Mouse (Mus musculus) lung, embryonic 14.5 days (tissue): ENCODE measurements at regions not wholly inside any gene's neighbourhood (a gene's known extent, or its start where the extent isn't known, plus 50 kb on each side); places are given as distances from the start of the nearest gene placed in this dataset.

Source experiments
- ATAC-seq: fragments of 200-750 bp; cut with Nextera tagmentation; 2 replicates; pipeline ENCODE4 v1.8.0; 2017; ENCODE audit warnings: mild to moderate bottlenecking, moderate TSS enrichment, moderate library complexity; ENCODE audit not compliant: insufficient read depth
- DNase-seq: peaks from one replicate; pipeline ENCODE4 v3.0.0-alpha.2; 2015
- H3K27ac ChIP-seq: fragments of 300-500 bp; sonication (generic); 2 replicates; pipeline ENCODE4 v1.5.1; 2014; ENCODE audit warnings: low read depth, mild to moderate bottlenecking, moderate library complexity
- H3K27me3 ChIP-seq: fragments of 300-500 bp; sonication (generic); 2 replicates; pipeline ENCODE4 v1.6.1; 2014; ENCODE audit warnings: low read length, control low read depth; ENCODE audit not compliant: insufficient read depth
- H3K36me3 ChIP-seq: fragments of 300-500 bp; sonication (generic); 2 replicates; pipeline ENCODE4 v1.6.1; 2014; ENCODE audit warnings: control low read depth; ENCODE audit not compliant: insufficient read depth
- H3K4me1 ChIP-seq: fragments of 300-500 bp; sonication (generic); 2 replicates; pipeline ENCODE4 v1.6.1; 2014; ENCODE audit warnings: antibody characterized with exemption, control low read depth; ENCODE audit not compliant: insufficient read depth
- H3K4me2 ChIP-seq: fragments of 300-500 bp; sonication (generic); 2 replicates; pipeline ENCODE4 v1.6.1; 2014; ENCODE audit warnings: mild to moderate bottlenecking
- H3K4me3 ChIP-seq: fragments of 300-500 bp; sonication (generic); 2 replicates; pipeline ENCODE4 v1.5.1; 2014; ENCODE audit warnings: low read depth, low read length
- H3K9ac ChIP-seq: fragments of 300-500 bp; sonication (generic); 2 replicates; pipeline ENCODE4 v1.6.1; 2014
- H3K9me3 ChIP-seq: fragments of 300-500 bp; sonication (generic); 2 replicates; pipeline ENCODE4 v1.6.1; 2016; ENCODE audit warnings: low read depth, low read length, control low read depth
- CTCF ChIP-seq: IDR thresholded peaks from 2 replicates; pipeline ENCODE4 v1.5.1; 2016; ENCODE audit warnings: antibody characterized with exemption, low read depth
- WGBS: fragments of 180-500 bp; shearing (Covaris S2); extraction: QIAGEN DNeasy Blood & Tissue Kit; methylation state at CpG from one replicate; pipeline ENCODE4 v1.1.7; 2014; 5-methylcytosine and 5-hydroxymethylcytosine counted together

GRCm38 (mm10) chr3:77717840-77718239 lies 1568.5 kb downstream of the Rapgef2 start:
- Histone ChIP-seq H3K27me3 (no peaks in the 10 kb centered on the region), H3K27ac (no peak overlapping the region), H3K4me2 (no peak overlapping the region), H3K4me3 (no peak overlapping the region), H3K9ac (no peak overlapping the region), H3K36me3 (no peaks in the 10 kb centered on the region), H3K4me1 (no peaks in the 10 kb centered on the region), H3K9me3 (no peaks in the 10 kb centered on the region)
- ATAC-seq (no peak), DNase-seq (no peak)
- WGBS, result 83% methylated on average over 1 of the region's 1 CpGs
- no peak for TF ChIP-seq CTCF

DNA sequence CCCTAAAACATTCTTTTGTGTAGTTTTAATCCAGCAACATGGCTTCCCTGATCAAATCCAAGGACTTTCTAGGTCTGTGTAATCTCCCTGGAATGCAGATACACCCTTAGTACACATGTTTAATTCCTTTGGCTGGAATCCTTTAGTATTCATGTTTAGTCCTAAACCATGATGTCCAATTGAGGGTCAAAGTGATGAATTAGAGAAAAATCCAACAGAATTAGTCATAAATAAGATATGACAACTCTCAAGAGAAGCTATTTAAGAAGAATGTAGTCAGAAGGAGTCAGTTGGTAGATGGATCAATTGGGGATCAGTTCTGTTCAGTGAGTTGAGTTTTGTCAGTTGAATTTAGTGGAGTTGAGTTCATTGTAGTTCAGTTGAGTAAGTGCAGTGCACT lies 1590.7 kb downstream of the Rapgef2 start:
- no peak for TF ChIP-seq CTCF
- H3K9ac ChIP-seq, result no peak overlapping the region
- H3K27me3 ChIP-seq, result no peaks in the 10 kb centered on the region
- ATAC-seq, result no peak
- no peaks in the 10 kb centered on the region for H3K9me3 ChIP-seq
- H3K36me3 ChIP-seq, result no peaks in the 10 kb centered on the region
- no peaks in the 10 kb centered on the region for H3K4me1 ChIP-seq
- no peak overlapping the region for H3K4me3 ChIP-seq
- H3K4me2 ChIP-seq, result no peak overlapping the region
- DNase-seq, result no peak
- H3K27ac ChIP-seq, result no peak overlapping the region

DNA sequence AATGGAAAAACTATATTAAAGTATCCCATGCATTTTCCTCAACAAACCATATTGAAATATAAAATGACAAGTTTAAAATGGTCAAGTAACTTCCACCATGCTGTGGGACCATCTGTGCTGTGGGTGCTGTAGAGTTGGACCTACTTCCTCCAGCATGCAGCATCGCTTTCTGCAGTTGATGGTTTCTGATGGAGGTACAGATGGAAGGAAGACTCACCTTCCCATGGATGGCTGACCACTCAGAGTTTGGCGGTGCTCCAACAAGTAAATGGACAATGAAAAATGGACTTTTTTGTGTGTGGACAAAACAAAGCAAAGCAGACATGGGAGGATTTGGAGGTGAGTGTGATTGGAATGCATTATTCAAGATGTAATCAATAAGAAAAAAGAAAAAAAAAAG lies 1592.3 kb downstream of the Fstl5 start:
- no peak for TF ChIP-seq CTCF
- no peak for DNase-seq
- H3K36me3 ChIP-seq, result no peaks in the 10 kb centered on the region
- no peak for ATAC-seq
- no peaks in the 10 kb centered on the region for H3K27me3 ChIP-seq
- H3K27ac ChIP-seq, result no peak overlapping the region
- no peaks in the 10 kb centered on the region for H3K9me3 ChIP-seq
- H3K9ac ChIP-seq, result no peak overlapping the region
- no peaks in the 10 kb centered on the region for H3K4me1 ChIP-seq
- no peak overlapping the region for H3K4me2 ChIP-seq
- WGBS, result 87% methylated on average over 2 of the region's 2 CpGs
- H3K4me3 ChIP-seq, result no peak overlapping the region

DNA sequence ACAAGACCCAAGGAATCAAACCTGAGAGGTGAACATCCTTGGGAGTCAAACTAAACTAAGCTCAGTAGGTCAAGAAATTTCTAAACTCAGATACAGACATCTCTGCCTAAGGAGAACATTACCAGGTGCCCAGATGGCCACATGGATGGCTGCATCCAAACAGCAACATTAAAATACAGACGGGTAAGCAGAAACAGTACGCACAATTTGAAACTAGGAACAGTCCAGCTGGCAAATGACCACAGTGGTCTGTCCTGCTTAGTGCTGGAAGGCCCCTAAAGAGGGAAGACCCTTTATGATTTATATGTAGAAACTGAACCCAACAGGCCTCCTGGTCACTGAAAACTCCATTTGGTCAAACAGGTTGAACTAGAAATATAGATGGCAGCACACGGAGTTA lies 1579.8 kb downstream of the Fstl5 start:
- no peak for ATAC-seq
- Histone ChIP-seq H3K27me3 (no peaks in the 10 kb centered on the region), H3K27ac (no peak overlapping the region), H3K4me1 (no peaks in the 10 kb centered on the region), H3K36me3 (no peaks in the 10 kb centered on the region), H3K9ac (no peak overlapping the region), H3K9me3 (no peaks in the 10 kb centered on the region), H3K4me2 (no peak overlapping the region), H3K4me3 (no peak overlapping the region)
- DNase-seq, result no peak
- 90% methylated on average over 3 of the region's 3 CpGs for WGBS
- TF ChIP-seq CTCF, result no peak
